Mouse (Mus musculus): ENCODE results near the gene Col5a1. TPM values are rescaled to one million over a fixed set of nuclear protein-coding genes. Genes with fewer than 3 reads are reported as not detected.

The Col5a1 gene
- polyA plus RNA-seq, 1 experiment from 2014 or later, result 8.5 TPM

DNA sequence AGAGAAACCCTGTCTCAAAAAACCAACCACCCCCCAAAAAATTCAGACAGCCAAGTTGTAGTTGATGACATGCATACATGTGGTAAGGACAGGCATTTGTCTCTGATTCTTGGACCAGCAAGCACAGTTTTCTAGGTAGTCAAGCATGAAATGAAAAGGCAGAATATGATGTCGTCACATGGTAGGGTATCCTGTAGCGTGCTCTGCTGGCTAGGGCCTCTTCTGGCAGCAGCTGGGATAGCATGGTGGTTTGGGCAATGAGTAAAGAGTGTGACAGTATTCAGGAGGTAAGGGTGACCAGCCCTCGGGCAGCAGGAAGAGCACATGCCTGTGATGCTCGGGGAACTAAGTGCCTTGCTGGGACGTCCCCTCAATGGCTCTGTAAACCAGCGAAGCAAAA, 73.0 kb downstream of the Col5a1 start:
- 74% methylated on average over 6 of the region's 6 CpGs for WGBS
- Histone ChIP-seq H3K9ac (replicated peaks; ENCODE audit: low read length) (no peak overlapping the region), H3K4me2 (ENCODE audit: low read length) (no peak overlapping the region), H3K27me3 (ENCODE audit: control insufficient read depth, insufficient read depth, low read length) (no peaks in the 10 kb centered on the region), H3K9me3 (ENCODE audit: control insufficient read depth, low read length) (no peaks in the 10 kb centered on the region), H3K27ac (replicated peaks; ENCODE audit: low read depth, low read length) (no peak overlapping the region), H3K36me3 (ENCODE audit: control insufficient read depth, insufficient read depth, low read length) (no peaks in the 10 kb centered on the region), H3K4me3 (replicated peaks; ENCODE audit: low read depth, low read length) (no peak overlapping the region), H3K4me1 (ENCODE audit: control insufficient read depth, insufficient read depth, low read length) (peaks cover 10% of the 10 kb centered on the region)
- DNase-seq, result no peak
- ATAC-seq (ENCODE audit: low FRiP score, low TSS enrichment), result no peak

DNA sequence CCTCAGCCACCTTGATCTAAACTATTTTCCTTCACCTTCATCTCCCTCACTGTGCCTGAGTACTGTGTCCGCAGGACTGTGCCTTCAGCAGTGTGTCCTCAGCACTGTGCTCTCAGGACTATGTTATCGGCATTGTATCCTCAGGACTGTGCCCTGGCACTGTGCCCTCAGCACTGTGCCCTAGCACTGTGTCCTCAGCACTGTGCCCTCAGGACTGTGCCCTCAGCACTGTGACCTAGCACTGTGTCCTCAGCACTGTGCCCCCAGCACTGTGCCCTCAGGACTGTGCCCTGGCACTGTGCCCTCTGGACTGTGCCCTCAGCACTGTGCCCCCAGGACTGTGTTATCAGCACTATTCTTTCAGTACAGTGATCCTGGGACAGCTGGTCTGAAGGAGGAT, 75.0 kb downstream of the Col5a1 start:
- no peaks in the 10 kb centered on the region for H3K36me3 ChIP-seq (ENCODE audit: control insufficient read depth, insufficient read depth, low read length)
- no peak for DNase-seq
- no peak for ATAC-seq (ENCODE audit: low FRiP score, low TSS enrichment)
- no peak overlapping the region for H3K4me2 ChIP-seq (ENCODE audit: low read length)
- WGBS, result 95% methylated on average over 2 of the region's 2 CpGs
- peaks cover 10% of the 10 kb centered on the region for H3K4me1 ChIP-seq (ENCODE audit: control insufficient read depth, insufficient read depth, low read length)
- no peak overlapping the region for H3K9ac ChIP-seq (replicated peaks; ENCODE audit: low read length)
- no peak overlapping the region for H3K4me3 ChIP-seq (replicated peaks; ENCODE audit: low read depth, low read length)
- H3K27me3 ChIP-seq (ENCODE audit: control insufficient read depth, insufficient read depth, low read length), result no peaks in the 10 kb centered on the region
- no peak overlapping the region for H3K27ac ChIP-seq (replicated peaks; ENCODE audit: low read depth, low read length)
- no peaks in the 10 kb centered on the region for H3K9me3 ChIP-seq (ENCODE audit: control insufficient read depth, low read length)

DNA sequence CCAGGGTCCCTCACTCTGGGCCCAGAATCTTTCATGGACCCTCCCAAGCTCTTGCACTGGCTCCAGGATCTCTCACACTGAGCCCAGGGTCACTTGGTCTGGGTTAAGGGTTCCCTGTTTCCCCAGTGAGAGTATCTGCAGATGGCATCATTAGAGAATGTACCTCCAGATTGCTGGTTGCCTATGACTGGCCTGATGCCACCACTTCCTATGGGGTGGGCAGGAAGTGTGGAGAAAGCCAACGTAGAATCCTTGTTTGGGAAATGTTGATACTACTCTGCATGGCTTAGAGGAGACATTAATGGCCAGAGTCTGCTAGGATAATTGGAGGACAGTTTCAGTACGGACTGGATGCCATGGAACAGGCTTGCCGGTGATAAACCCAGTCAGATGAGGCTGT, 76.2 kb downstream of the Col5a1 start:
- 89% methylated on average over 3 of the region's 3 CpGs for WGBS
- H3K4me2 ChIP-seq (ENCODE audit: low read length), result no peak overlapping the region
- no peaks in the 10 kb centered on the region for H3K9me3 ChIP-seq (ENCODE audit: control insufficient read depth, low read length)
- H3K9ac ChIP-seq (replicated peaks; ENCODE audit: low read length), result no peak overlapping the region
- H3K27me3 ChIP-seq (ENCODE audit: control insufficient read depth, insufficient read depth, low read length), result no peaks in the 10 kb centered on the region
- no peaks in the 10 kb centered on the region for H3K36me3 ChIP-seq (ENCODE audit: control insufficient read depth, insufficient read depth, low read length)
- DNase-seq (no peak), ATAC-seq (ENCODE audit: low FRiP score, low TSS enrichment) (no peak)
- H3K4me1 ChIP-seq (ENCODE audit: control insufficient read depth, insufficient read depth, low read length), result peaks cover 2% of the 10 kb centered on the region
- no peak overlapping the region for H3K27ac ChIP-seq (replicated peaks; ENCODE audit: low read depth, low read length)
- H3K4me3 ChIP-seq (replicated peaks; ENCODE audit: low read depth, low read length), result no peak overlapping the region

DNA sequence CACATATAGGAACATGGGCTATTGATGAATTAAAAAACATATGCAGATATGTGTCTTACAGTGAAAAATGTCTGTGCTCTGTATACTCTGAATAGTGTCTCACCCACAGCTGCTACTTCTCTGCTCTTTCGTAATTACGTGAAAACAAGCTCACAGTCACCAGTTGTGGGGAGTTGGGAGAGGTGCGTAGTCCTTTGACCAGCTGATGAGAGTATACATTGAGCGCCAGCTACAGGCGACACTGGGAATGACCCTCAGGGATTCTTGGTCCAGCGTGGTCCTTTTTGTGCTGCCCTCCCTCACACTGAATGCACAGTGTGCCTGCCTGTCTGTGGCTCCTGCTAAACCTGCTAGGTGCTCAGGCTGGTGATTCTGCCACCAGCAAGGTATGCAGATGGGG, 82.9 kb downstream of the Col5a1 start:
- no peaks in the 10 kb centered on the region for H3K27me3 ChIP-seq (ENCODE audit: control insufficient read depth, insufficient read depth, low read length)
- H3K4me3 ChIP-seq (replicated peaks; ENCODE audit: low read depth, low read length), result no peak overlapping the region
- H3K4me1 ChIP-seq (ENCODE audit: control insufficient read depth, insufficient read depth, low read length), result no peaks in the 10 kb centered on the region
- H3K9ac ChIP-seq (replicated peaks; ENCODE audit: low read length), result no peak overlapping the region
- ATAC-seq (ENCODE audit: low FRiP score, low TSS enrichment) (no peak; the same call in 1 of the 2 replicates), DNase-seq (peak; percentile 70)
- WGBS, result 23% methylated on average over 6 of the region's 6 CpGs
- H3K27ac ChIP-seq (replicated peaks; ENCODE audit: low read depth, low read length), result no peak overlapping the region
- no peaks in the 10 kb centered on the region for H3K36me3 ChIP-seq (ENCODE audit: control insufficient read depth, insufficient read depth, low read length)
- H3K9me3 ChIP-seq (ENCODE audit: control insufficient read depth, low read length), result no peaks in the 10 kb centered on the region
- H3K4me2 ChIP-seq (ENCODE audit: low read length), result no peak overlapping the region

DNA sequence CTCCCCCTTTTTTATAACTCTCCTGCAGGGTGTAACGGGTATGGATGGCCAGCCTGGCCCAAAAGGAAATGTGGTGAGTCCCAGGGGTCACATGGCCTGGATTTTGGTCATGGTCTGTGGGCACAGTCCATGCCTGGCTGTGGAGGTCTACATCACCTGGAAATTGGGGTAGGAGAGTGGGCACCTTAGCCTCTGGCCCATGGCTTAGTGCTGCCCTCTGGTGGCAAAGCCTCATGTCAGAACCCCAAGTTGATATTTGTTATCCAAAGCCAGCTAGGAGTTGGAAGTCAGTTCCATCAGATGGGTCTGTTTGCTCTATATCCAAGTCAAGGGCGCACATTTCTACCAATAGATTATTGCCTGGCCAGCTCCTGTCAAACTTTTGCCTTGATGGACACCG, 87.6 kb downstream of the Col5a1 start:
- Histone ChIP-seq H3K9me3 (ENCODE audit: control insufficient read depth, low read length) (no peaks in the 10 kb centered on the region), H3K27ac (replicated peaks; ENCODE audit: low read depth, low read length) (no peak overlapping the region), H3K4me2 (ENCODE audit: low read length) (no peak overlapping the region), H3K27me3 (ENCODE audit: control insufficient read depth, insufficient read depth, low read length) (no peaks in the 10 kb centered on the region), H3K4me1 (ENCODE audit: control insufficient read depth, insufficient read depth, low read length) (no peaks in the 10 kb centered on the region), H3K9ac (replicated peaks; ENCODE audit: low read length) (no peak overlapping the region), H3K36me3 (ENCODE audit: control insufficient read depth, insufficient read depth, low read length) (no peaks in the 10 kb centered on the region), H3K4me3 (replicated peaks; ENCODE audit: low read depth, low read length) (no peak overlapping the region)
- ATAC-seq (ENCODE audit: low FRiP score, low TSS enrichment) (no peak), DNase-seq (peak; percentile 82)
- 55% methylated on average over 3 of the region's 3 CpGs for WGBS

DNA sequence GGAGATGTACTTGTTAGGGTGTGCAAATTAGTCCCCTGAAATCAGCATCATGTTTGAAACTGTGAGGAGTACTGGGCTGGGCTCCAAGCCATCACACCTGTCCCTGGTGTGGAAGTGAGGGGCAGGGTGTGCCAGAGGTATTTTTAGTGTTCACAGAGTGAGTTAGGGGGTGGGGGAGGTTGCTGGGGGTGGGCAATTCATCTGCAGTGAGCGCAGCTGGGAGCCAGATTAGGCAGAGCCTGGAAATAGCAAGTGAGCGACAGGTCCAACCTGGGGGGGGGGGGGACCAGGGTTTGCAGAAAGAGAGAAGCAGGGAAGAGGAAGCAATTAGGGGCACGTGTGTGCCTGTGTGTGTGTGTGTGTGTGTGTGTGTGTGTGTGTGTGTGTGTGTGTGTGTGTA, 89.6 kb downstream of the Col5a1 start:
- no peak overlapping the region for H3K9ac ChIP-seq (replicated peaks; ENCODE audit: low read length)
- no peaks in the 10 kb centered on the region for H3K9me3 ChIP-seq (ENCODE audit: control insufficient read depth, low read length)
- no peak overlapping the region for H3K4me3 ChIP-seq (replicated peaks; ENCODE audit: low read depth, low read length)
- DNase-seq (no peak), ATAC-seq (ENCODE audit: low FRiP score, low TSS enrichment) (no peak)
- H3K4me2 ChIP-seq (ENCODE audit: low read length), result no peak overlapping the region
- H3K36me3 ChIP-seq (ENCODE audit: control insufficient read depth, insufficient read depth, low read length), result no peaks in the 10 kb centered on the region
- H3K27ac ChIP-seq (replicated peaks; ENCODE audit: low read depth, low read length), result no peak overlapping the region
- no peaks in the 10 kb centered on the region for H3K4me1 ChIP-seq (ENCODE audit: control insufficient read depth, insufficient read depth, low read length)
- 47% methylated on average over 3 of the region's 3 CpGs for WGBS
- no peaks in the 10 kb centered on the region for H3K27me3 ChIP-seq (ENCODE audit: control insufficient read depth, insufficient read depth, low read length)

DNA sequence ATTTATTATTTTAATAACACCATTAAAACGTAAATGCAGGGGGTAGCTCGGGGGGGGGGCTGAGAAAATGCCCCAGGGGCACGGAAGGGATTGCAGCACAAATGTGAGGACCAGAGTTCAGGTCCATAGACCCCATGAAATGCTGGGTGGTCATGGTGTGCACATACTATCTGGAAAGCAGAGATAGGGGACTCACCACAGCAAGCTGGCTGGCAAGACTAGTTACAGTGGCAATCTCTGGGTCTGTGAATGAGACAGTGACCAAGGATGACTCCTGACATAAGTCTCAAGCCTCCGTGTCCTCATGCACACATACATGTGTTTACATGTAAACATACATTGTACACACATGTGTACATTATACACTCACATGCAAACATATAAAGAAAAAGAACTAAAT, 90.3 kb downstream of the Col5a1 start:
- DNase-seq (no peak), ATAC-seq (ENCODE audit: low FRiP score, low TSS enrichment) (no peak)
- Histone ChIP-seq H3K9ac (replicated peaks; ENCODE audit: low read length) (no peak overlapping the region), H3K27ac (replicated peaks; ENCODE audit: low read depth, low read length) (no peak overlapping the region), H3K4me1 (ENCODE audit: control insufficient read depth, insufficient read depth, low read length) (no peaks in the 10 kb centered on the region), H3K9me3 (ENCODE audit: control insufficient read depth, low read length) (no peaks in the 10 kb centered on the region), H3K27me3 (ENCODE audit: control insufficient read depth, insufficient read depth, low read length) (no peaks in the 10 kb centered on the region), H3K4me3 (replicated peaks; ENCODE audit: low read depth, low read length) (no peak overlapping the region), H3K36me3 (ENCODE audit: control insufficient read depth, insufficient read depth, low read length) (no peaks in the 10 kb centered on the region), H3K4me2 (ENCODE audit: low read length) (no peak overlapping the region)
- 59% methylated on average over 4 of the region's 4 CpGs for WGBS

DNA sequence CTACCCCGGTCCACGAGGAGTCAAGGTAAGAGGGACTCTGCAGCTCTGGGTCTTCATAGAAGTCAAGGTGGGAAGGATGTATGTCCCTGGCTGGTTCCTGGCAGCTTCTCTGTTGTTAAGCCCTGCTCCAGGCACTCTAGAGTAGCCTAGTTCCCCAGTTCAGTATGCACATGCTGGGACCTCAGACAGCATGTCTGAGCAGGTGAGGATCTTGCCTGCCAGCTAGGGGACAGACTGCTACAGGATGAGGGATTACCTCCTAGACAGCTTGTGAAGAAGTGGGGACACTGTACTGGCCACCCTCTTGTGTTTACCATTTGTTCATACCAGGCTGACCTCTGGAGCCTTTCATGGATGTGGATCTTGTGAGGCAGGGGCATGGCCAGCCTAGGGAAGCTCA, 94.8 kb downstream of the Col5a1 start:
- no peak for DNase-seq
- no peak overlapping the region for H3K4me2 ChIP-seq (ENCODE audit: low read length)
- 95% methylated on average over 2 of the region's 2 CpGs for WGBS
- H3K36me3 ChIP-seq (ENCODE audit: control insufficient read depth, insufficient read depth, low read length), result no peaks in the 10 kb centered on the region
- H3K4me1 ChIP-seq (ENCODE audit: control insufficient read depth, insufficient read depth, low read length), result no peaks in the 10 kb centered on the region
- no peaks in the 10 kb centered on the region for H3K27me3 ChIP-seq (ENCODE audit: control insufficient read depth, insufficient read depth, low read length)
- no peak for ATAC-seq (ENCODE audit: low FRiP score, low TSS enrichment)
- no peaks in the 10 kb centered on the region for H3K9me3 ChIP-seq (ENCODE audit: control insufficient read depth, low read length)
- H3K9ac ChIP-seq (replicated peaks; ENCODE audit: low read length), result no peak overlapping the region
- no peak overlapping the region for H3K4me3 ChIP-seq (replicated peaks; ENCODE audit: low read depth, low read length)
- H3K27ac ChIP-seq (replicated peaks; ENCODE audit: low read depth, low read length), result no peak overlapping the region

DNA sequence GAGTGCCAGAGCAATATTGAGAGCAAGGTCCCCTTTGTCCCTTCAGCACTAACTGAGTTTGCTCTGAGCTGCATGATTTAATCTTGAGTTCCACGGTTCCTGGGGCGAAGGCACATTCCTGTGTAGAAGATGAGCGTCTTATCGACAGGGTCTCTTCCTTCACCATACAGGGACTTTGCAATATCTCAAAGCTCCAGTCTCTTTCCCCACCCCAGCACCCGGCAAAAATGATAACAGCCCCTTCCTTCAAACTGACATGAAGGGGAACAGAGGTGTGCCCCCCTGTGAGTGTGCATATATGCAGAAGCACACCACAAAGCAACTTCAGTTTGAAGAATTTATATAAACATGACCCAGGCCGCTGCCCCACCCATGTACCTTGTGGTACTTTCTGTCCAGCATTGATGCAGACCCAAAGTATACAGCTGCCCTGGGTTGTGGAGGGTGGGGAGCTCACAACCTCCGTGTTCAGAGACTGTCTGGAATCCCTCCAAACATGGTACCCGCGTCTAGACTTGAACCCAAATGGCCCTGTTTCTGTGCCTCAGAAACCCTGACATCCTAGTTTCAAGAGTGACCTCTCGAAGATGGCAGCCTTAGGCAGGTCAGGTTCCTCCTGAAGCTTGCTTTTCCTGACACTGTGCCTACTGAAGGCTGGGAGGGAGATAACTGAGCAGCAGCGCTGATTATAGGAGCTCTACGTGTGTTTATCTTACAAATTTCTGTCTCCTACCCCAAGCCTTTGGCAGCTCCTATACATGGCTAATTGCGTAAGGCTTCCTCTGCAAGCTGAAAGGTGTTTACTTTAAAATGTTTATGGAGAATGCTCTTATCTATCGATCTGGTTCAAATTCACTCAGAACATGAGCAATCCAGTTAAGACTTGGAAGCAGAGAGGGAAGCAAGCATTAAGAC, 95.7 kb downstream of the Col5a1 start:
- DNase-seq (no peak), ATAC-seq (ENCODE audit: low FRiP score, low TSS enrichment) (no peak)
- 89% methylated on average over 14 of the region's 14 CpGs for WGBS
- no peaks in the 10 kb centered on the region for H3K36me3 ChIP-seq (ENCODE audit: control insufficient read depth, insufficient read depth, low read length)
- no peak overlapping the region for H3K27ac ChIP-seq (replicated peaks; ENCODE audit: low read depth, low read length)
- no peaks in the 10 kb centered on the region for H3K4me1 ChIP-seq (ENCODE audit: control insufficient read depth, insufficient read depth, low read length)
- no peaks in the 10 kb centered on the region for H3K27me3 ChIP-seq (ENCODE audit: control insufficient read depth, insufficient read depth, low read length)
- no peak overlapping the region for H3K9ac ChIP-seq (replicated peaks; ENCODE audit: low read length)
- no peak overlapping the region for H3K4me3 ChIP-seq (replicated peaks; ENCODE audit: low read depth, low read length)
- H3K4me2 ChIP-seq (ENCODE audit: low read length), result no peak overlapping the region
- no peaks in the 10 kb centered on the region for H3K9me3 ChIP-seq (ENCODE audit: control insufficient read depth, low read length)

All from midbrain, embryonic 14.5 days (tissue).